Mouse (Mus musculus) layer of hippocampus, postnatal 10 days (tissue): Measurements from ENCODE around the gene Jarid2. TPM values are rescaled to one million over a fixed set of nuclear protein-coding genes. Genes with fewer than 3 reads are reported as not detected.

Source experiments
- DNase-seq, 2 experiments: peaks; one replicate each; pipeline ENCODE4 v3.0.0; 2021; ENCODE audit warnings: low spot score in 2 of 2
- total RNA-seq, 2 experiments: library from RNA; stranded (reverse); gene quantifications; 2 replicates each; pipeline ENCODE4 v1.2.3; 2021

Jarid2 gene
- total RNA-seq, 2 experiments from 2014 or later, result 37.8 to 42.0 TPM

DNA sequence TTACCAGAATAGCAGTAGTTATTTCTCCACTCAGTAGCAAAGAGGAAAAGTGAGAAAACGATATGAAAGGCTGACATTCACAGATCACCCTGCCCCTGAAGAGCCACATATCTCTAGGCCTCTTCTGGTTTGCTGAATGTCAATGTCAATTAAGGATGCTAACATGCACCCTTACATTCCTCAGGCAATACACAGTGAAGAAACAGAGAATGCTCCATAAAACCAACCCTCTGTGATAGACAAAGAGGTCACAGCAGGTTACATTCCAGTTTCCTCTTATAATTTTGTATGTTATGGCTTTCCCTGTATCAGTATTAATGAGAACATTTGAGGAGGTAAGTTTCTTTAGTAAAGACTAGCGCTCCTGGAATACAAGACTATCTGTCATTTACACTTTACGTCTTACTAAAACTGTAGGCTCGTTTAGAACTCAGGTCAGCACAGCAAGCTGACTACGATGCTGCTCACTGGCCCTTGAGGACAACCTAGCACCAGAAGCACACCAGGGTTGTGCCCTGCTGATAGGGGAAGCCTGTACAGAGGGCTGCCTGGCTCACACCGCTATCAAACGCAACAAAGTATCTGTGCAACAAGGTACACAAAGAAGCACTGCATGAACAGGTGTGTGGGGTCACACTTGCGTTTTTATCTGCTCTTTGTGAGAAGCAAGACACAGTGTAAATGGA, 224.4 kb downstream of the Jarid2 start:
- no peak for DNase-seq

DNA sequence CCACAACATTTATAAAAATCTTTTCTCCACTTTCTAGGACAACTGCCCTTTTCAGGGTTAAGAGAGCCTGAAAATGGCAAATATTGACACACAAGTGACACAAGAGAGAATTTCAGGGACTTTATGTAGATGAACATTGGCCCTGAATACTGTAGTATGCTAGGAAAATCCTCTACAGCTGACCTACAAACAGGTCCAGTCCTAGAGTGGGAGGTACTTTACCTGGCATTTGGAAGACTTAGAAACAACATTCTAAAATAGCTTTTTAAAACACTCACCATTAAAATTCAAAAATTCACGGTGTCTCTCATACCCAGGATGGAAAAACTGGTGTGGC, 224.9 kb downstream of the Jarid2 start:
- no peak for DNase-seq

DNA sequence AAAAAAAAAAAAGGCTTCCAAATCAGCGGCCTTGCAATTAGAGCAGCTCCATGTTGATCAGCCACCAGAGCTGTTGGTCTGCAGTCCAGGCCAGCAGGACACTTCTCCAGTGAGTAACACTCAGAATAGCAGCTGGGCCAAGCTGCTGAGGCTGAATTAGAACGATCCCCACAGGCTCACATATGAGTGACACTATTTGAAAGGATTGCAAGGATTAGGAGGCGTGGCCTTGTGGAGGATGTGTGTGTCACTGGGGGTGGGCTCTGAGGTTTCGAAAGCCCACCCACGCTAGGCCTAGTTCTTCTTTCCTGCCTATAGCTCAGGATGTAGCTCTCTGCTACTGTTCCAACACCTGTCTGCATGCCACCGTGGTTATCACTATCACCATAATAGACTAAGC, 226.5 kb downstream of the Jarid2 start:
- DNase-seq, result no peak

DNA sequence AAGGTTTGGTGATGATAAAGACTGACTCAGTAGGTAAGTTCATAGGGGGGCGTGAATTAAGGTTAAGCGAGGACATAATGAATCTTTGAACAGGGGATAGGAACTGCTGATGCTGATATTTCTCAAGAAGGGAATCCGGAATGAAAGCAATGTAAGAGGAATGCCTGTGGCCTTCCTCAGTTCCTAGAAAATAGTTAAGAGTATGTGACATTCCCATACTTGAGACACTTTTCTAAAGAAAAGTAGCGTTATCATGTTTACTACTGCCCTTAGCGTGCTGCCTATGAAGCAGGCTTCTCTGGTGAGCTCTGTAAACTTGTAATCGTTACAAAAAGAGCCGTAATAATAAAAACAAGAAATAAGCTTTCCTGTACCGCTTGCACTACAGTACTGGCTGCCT, 227.8 kb downstream of the Jarid2 start:
- DNase-seq, result no peak

DNA sequence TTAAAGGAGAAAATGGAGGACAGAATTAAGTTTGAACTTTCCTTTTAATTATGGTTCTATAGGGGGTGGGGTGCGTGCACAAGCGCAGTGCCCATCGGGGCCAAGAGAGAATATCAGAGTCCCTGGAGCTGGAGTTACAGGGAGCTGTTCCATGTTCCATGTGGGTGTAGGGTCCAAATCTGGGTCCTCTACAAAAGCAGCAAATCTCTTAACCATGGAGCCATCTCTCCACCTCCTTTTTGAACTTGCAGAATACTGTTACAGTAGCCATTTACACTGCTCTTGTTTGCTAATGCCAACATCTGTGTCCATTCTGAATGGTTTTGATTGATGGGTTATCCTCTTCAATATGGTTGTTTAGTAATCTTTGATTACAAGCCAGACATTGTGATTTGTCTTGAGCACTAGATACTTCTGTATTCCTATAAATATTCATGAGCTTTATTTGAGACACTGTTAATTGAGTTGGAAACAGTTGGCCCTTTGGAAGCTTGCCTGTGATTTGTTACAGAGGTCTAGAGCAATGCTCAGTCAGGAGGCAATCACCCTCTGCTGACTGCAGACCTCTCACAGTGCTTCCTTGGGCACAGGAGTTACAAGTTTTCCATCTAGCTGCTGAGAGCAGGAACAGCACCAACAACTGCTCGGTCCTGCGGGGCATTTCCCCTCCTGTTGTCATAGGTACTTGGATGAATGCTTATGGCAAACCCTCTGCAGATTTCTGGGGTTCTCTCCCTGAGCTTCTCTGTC, 231.4 kb downstream of the Jarid2 start:
- DNase-seq, result peak in 1 of 2 experiments; percentile 41
